Mouse (Mus musculus) CH12F3 (cell line): ENCODE data around the gene Soat1.
"Not testable (repeated sequence)": the region's sequence is repeated elsewhere in the genome, so short reads cannot be mapped to it uniquely, and the experiment has no call there.

Experiments
- in situ Hi-C: fragments of 300-500 bp; cut with MboI; formaldehyde crosslinking; loops from 2 replicates; pipeline ENCODE4 v1.14.3; 2020; ENCODE audit warnings: low sequenced_read_pairs

Soat1 gene

GRCm38 (mm10) chr1:156432498-156432897, 41.6 kb downstream of the Soat1 start:
- in situ Hi-C loops = no loop called here

GRCm38 (mm10) chr1:156428434-156428833, 45.7 kb downstream of the Soat1 start:
- in situ Hi-C loops = no loop called here

- in situ Hi-C loops = no loop called here
Observed at GRCm38 (mm10) chr1:156425746-156426145, 48.4 kb downstream of the Soat1 start.

GRCm38 (mm10) chr1:156424054-156424453, 50.1 kb downstream of the Soat1 start:
- in situ Hi-C loops = no loop called here

- in situ Hi-C loops = no loop called here
Observed at GRCm38 (mm10) chr1:156423493-156423892, 50.6 kb downstream of the Soat1 start.

- in situ Hi-C loops = no loop called here
Observed at GRCm38 (mm10) chr1:156422856-156423255, 51.3 kb downstream of the Soat1 start.

- in situ Hi-C loops = no loop called here
Observed at GRCm38 (mm10) chr1:156420671-156421297, 53.3 kb downstream of the Soat1 start, which contains the start of gene Axdnd1. Axdnd1 (minus strand) TSS chr1:156421159.

GRCm38 (mm10) chr1:156418170-156418569, 56.0 kb downstream of the Soat1 start:
- in situ Hi-C loops = no loop called here

- in situ Hi-C loops = no loop called here
Observed at GRCm38 (mm10) chr1:156408521-156408920, 65.6 kb downstream of the Soat1 start.

GRCm38 (mm10) chr1:156408004-156408403, 66.1 kb downstream of the Soat1 start:
- in situ Hi-C loops = no loop called here

- in situ Hi-C loops = no loop called here
Observed at GRCm38 (mm10) chr1:156403251-156403650, 70.9 kb downstream of the Soat1 start.

GRCm38 (mm10) chr1:156402491-156402890, 71.6 kb downstream of the Soat1 start:
- in situ Hi-C loops = no loop called here

GRCm38 (mm10) chr1:156400159-156400558, 74.0 kb downstream of the Soat1 start:
- in situ Hi-C loops = not testable (repeated sequence)

- in situ Hi-C loops = no loop called here
Observed at GRCm38 (mm10) chr1:156393148-156393547, 81.0 kb downstream of the Soat1 start.

GRCm38 (mm10) chr1:156386880-156387279, 87.3 kb downstream of the Soat1 start:
- in situ Hi-C loops = no loop called here

- in situ Hi-C loops = no loop called here
Observed at GRCm38 (mm10) chr1:156386232-156386631, 87.9 kb downstream of the Soat1 start.

- in situ Hi-C loops = no loop called here
Observed at GRCm38 (mm10) chr1:156381217-156381616, 92.9 kb downstream of the Soat1 start.
